Mouse (Mus musculus): ENCODE data around the gene Ak5. TPM values are rescaled to one million over a fixed set of nuclear protein-coding genes. Genes with fewer than 3 reads are reported as not detected.

The Ak5 gene
- polyA plus RNA-seq, 1 experiment: 0.18 TPM

DNA sequence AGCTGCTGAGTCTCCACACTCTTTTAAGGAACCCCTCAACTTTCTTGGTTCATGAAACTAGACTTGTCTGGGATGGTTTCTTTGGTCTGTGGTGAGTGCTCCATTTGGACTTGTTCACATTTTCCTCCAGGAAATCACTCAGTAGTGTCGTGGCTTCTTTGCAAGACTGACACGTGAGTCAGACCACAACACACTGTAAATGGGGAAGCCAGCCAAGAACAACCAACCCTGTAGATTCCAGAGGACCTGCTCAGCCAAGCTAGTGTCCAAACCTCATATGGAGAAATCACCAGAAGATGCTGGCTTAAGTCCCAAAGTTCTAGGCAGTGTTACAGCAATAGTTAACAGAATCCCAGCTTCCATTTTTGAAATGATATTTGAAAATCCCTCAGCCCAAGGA is 155.6 kb downstream of the Ak5 start:
- H3K36me3 ChIP-seq (ENCODE audit: control insufficient read depth, insufficient read depth): no peaks in the 10 kb centered on the region
- TF ChIP-seq MYOG (IDR thresholded peaks at IDR 0.05; ENCODE audit: control insufficient read depth, extremely low read depth, insufficient read length): no peak
- TF ChIP-seq CEBPB (IDR thresholded peaks at IDR 0.05; ENCODE audit: low read depth): peak; percentile 63
- peak; percentile 77 for TF ChIP-seq MAX (IDR thresholded peaks at IDR 0.05)
- TF ChIP-seq MYOD1 (IDR thresholded peaks at IDR 0.05; ENCODE audit: control insufficient read depth, insufficient read length, low read depth): no peak
- no peak for TF ChIP-seq FOSL1 (IDR thresholded peaks at IDR 0.05; ENCODE audit: insufficient read depth, low read length, poor library complexity, severe bottlenecking)
- no peak for TF ChIP-seq CTCF (IDR thresholded peaks at IDR 0.05; ENCODE audit: control insufficient read depth, insufficient read depth, insufficient read length)
- TF ChIP-seq USF1 (IDR thresholded peaks at IDR 0.05; ENCODE audit: low read depth): peak; percentile 59
- H3K79me3 ChIP-seq (ENCODE audit: low read depth): no peaks in the 10 kb centered on the region
- H3K4me3 ChIP-seq (ENCODE audit: insufficient read depth, poor library complexity, severe bottlenecking): no peak overlapping the region
- no peak overlapping the region for H3ac ChIP-seq (ENCODE audit: control insufficient read depth, insufficient read length, low read depth)
- no peaks in the 10 kb centered on the region for H3K27me3 ChIP-seq (ENCODE audit: control insufficient read depth, insufficient read depth, insufficient read length)
- H3K79me2 ChIP-seq (ENCODE audit: control insufficient read depth, insufficient read depth): no peaks in the 10 kb centered on the region

DNA sequence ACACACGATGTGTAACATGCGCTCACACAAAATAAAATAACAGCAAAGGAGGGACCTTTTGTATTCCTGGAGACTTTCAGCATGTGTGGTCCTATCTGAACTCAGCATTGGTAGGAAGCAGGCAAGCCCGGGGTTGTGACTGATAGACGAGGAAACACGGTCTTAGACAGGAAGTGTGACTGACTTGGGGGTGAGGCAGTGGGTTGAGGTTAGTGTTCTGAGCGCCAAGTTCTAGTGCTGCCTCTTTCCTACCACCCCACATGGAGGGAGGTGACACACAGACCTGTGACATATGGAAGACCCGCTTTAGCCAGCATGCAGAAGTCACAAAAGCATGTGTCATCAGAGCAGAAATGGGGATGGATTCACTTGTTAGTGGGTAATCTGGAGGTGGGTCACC is 158.9 kb downstream of the Ak5 start:
- H3ac ChIP-seq (ENCODE audit: control insufficient read depth, insufficient read length, low read depth): no peak overlapping the region
- no peaks in the 10 kb centered on the region for H3K79me3 ChIP-seq (ENCODE audit: low read depth)
- no peaks in the 10 kb centered on the region for H3K36me3 ChIP-seq (ENCODE audit: control insufficient read depth, insufficient read depth)
- TF ChIP-seq USF1 (IDR thresholded peaks at IDR 0.05; ENCODE audit: low read depth) (no peak), MAX (IDR thresholded peaks at IDR 0.05) (no peak), CEBPB (IDR thresholded peaks at IDR 0.05; ENCODE audit: low read depth) (no peak), CTCF (IDR thresholded peaks at IDR 0.05; ENCODE audit: control insufficient read depth, insufficient read depth, insufficient read length) (no peak), MYOG (IDR thresholded peaks at IDR 0.05; ENCODE audit: control insufficient read depth, extremely low read depth, insufficient read length) (no peak), FOSL1 (IDR thresholded peaks at IDR 0.05; ENCODE audit: insufficient read depth, low read length, poor library complexity, severe bottlenecking) (no peak), MYOD1 (IDR thresholded peaks at IDR 0.05; ENCODE audit: control insufficient read depth, insufficient read length, low read depth) (no peak)
- H3K4me3 ChIP-seq (ENCODE audit: insufficient read depth, poor library complexity, severe bottlenecking): no peak overlapping the region
- no peaks in the 10 kb centered on the region for H3K79me2 ChIP-seq (ENCODE audit: control insufficient read depth, insufficient read depth)
- H3K27me3 ChIP-seq (ENCODE audit: control insufficient read depth, insufficient read depth, insufficient read length): no peaks in the 10 kb centered on the region

GRCm38 (mm10) chr3:152508419-152508993 is 159.7 kb downstream of the Ak5 start:
- Histone ChIP-seq H3ac (ENCODE audit: control insufficient read depth, insufficient read length, low read depth) (no peak overlapping the region), H3K4me3 (ENCODE audit: insufficient read depth, poor library complexity, severe bottlenecking) (no peak overlapping the region), H3K79me2 (ENCODE audit: control insufficient read depth, insufficient read depth) (no peaks in the 10 kb centered on the region), H3K79me3 (ENCODE audit: low read depth) (no peaks in the 10 kb centered on the region), H3K27me3 (ENCODE audit: control insufficient read depth, insufficient read depth, insufficient read length) (no peaks in the 10 kb centered on the region), H3K36me3 (ENCODE audit: control insufficient read depth, insufficient read depth) (no peaks in the 10 kb centered on the region)
- TF ChIP-seq FOSL1 (IDR thresholded peaks at IDR 0.05; ENCODE audit: insufficient read depth, low read length, poor library complexity, severe bottlenecking) (no peak), CTCF (IDR thresholded peaks at IDR 0.05; ENCODE audit: control insufficient read depth, insufficient read depth, insufficient read length) (no peak), USF1 (IDR thresholded peaks at IDR 0.05; ENCODE audit: low read depth) (no peak), CEBPB (IDR thresholded peaks at IDR 0.05; ENCODE audit: low read depth) (no peak), MYOG (IDR thresholded peaks at IDR 0.05; ENCODE audit: control insufficient read depth, extremely low read depth, insufficient read length) (no peak), MYOD1 (IDR thresholded peaks at IDR 0.05; ENCODE audit: control insufficient read depth, insufficient read length, low read depth) (no peak), MAX (IDR thresholded peaks at IDR 0.05) (no peak)

- Histone ChIP-seq H3K4me3 (ENCODE audit: insufficient read depth, poor library complexity, severe bottlenecking) (no peak overlapping the region), H3K27me3 (ENCODE audit: control insufficient read depth, insufficient read depth, insufficient read length) (no peaks in the 10 kb centered on the region), H3K79me3 (ENCODE audit: low read depth) (no peaks in the 10 kb centered on the region), H3K36me3 (ENCODE audit: control insufficient read depth, insufficient read depth) (no peaks in the 10 kb centered on the region), H3ac (ENCODE audit: control insufficient read depth, insufficient read length, low read depth) (no peak overlapping the region), H3K79me2 (ENCODE audit: control insufficient read depth, insufficient read depth) (no peaks in the 10 kb centered on the region)
- TF ChIP-seq MAX (IDR thresholded peaks at IDR 0.05): peak; percentile 63
- TF ChIP-seq CTCF (IDR thresholded peaks at IDR 0.05; ENCODE audit: control insufficient read depth, insufficient read depth, insufficient read length): no peak
- TF ChIP-seq MYOD1 (IDR thresholded peaks at IDR 0.05; ENCODE audit: control insufficient read depth, insufficient read length, low read depth): peak; percentile 50
- peak; percentile 8 for TF ChIP-seq FOSL1 (IDR thresholded peaks at IDR 0.05; ENCODE audit: insufficient read depth, low read length, poor library complexity, severe bottlenecking)
- peak; percentile 1 for TF ChIP-seq CEBPB (IDR thresholded peaks at IDR 0.05; ENCODE audit: low read depth)
- TF ChIP-seq USF1 (IDR thresholded peaks at IDR 0.05; ENCODE audit: low read depth): no peak
Measured at GRCm38 (mm10) chr3:152507900-152508299, 160.3 kb downstream of the Ak5 start.

DNA sequence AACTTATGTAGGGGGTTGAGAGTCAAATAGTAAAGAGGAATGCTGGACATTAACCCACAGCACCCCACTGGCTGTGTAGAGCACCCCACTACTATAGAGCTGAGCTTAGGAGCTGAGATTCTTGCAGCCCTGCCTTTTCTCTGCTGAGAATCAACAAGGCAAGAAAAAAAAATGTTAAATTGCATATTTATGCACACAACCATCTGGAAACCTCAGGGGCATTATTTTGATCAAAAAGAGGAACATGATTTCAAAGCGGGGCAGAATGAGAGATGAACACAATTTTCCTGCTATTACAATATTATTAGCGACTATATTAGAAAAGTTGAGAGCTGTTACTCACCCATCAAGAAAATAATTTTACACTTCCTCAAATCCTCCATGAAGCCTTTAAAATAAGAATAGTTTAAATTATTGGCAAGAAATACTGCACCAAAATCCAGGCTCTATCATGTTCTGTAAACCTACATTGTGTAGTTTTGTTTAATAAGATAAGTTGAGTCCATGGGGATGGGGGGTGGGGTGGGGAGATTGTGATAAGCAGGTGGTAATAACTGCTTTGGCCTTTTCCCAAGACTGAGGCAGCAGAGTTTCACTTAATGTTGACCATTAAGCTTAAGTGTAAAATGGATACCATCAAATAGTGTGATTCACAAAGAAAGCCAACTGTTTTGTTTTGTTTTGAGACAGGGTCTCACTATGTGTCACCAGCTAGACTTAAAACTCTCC is 169.0 kb downstream of the Ak5 start:
- Histone ChIP-seq H3K79me2 (ENCODE audit: control insufficient read depth, insufficient read depth) (no peaks in the 10 kb centered on the region), H3ac (ENCODE audit: control insufficient read depth, insufficient read length, low read depth) (no peak overlapping the region), H3K27me3 (ENCODE audit: control insufficient read depth, insufficient read depth, insufficient read length) (no peaks in the 10 kb centered on the region), H3K36me3 (ENCODE audit: control insufficient read depth, insufficient read depth) (no peaks in the 10 kb centered on the region), H3K79me3 (ENCODE audit: low read depth) (no peaks in the 10 kb centered on the region), H3K4me3 (ENCODE audit: insufficient read depth, poor library complexity, severe bottlenecking) (no peak overlapping the region)
- TF ChIP-seq MYOG (IDR thresholded peaks at IDR 0.05; ENCODE audit: control insufficient read depth, extremely low read depth, insufficient read length): no peak
- TF ChIP-seq CTCF (IDR thresholded peaks at IDR 0.05; ENCODE audit: control insufficient read depth, insufficient read depth, insufficient read length): no peak
- no peak for TF ChIP-seq USF1 (IDR thresholded peaks at IDR 0.05; ENCODE audit: low read depth)
- TF ChIP-seq MAX (IDR thresholded peaks at IDR 0.05): no peak
- TF ChIP-seq CEBPB (IDR thresholded peaks at IDR 0.05; ENCODE audit: low read depth): no peak
- TF ChIP-seq FOSL1 (IDR thresholded peaks at IDR 0.05; ENCODE audit: insufficient read depth, low read length, poor library complexity, severe bottlenecking): no peak
- no peak for TF ChIP-seq MYOD1 (IDR thresholded peaks at IDR 0.05; ENCODE audit: control insufficient read depth, insufficient read length, low read depth)
